Mouse (Mus musculus) lung, adult 2 months (tissue): ENCODE data around the gene Itgb3. TPM values are rescaled to one million over a fixed set of nuclear protein-coding genes. Genes with fewer than 3 reads are reported as not detected.

Experiments used
- DNase-seq: peaks from one replicate; pipeline ENCODE4 v3.0.0; 2022
- H3K4me1 ChIP-seq: fragments of 200-500 bp; 2 replicates; pipeline ENCODE4 v1.6.1; 2011; ENCODE audit warnings: low read length; ENCODE audit not compliant: control insufficient read depth, insufficient read depth
- H3K4me3 ChIP-seq: fragments of 200-500 bp; replicated peaks from 2 replicates; pipeline ENCODE3; 2011; ENCODE audit warnings: low read depth, mild to moderate bottlenecking, control low read depth, low read length; ENCODE audit errors: extremely low read depth
- CTCF ChIP-seq: fragments of 200-500 bp; IDR thresholded peaks from 2 replicates; pipeline ENCODE4 v1.5.1; 2011; ENCODE audit warnings: mild to moderate bottlenecking, low read length, control low read depth; ENCODE audit not compliant: insufficient read depth
- POLR2A ChIP-seq: fragments of 200-500 bp; IDR thresholded peaks from 2 replicates; pipeline ENCODE4 v1.6.1; 2011; ENCODE audit warnings: low read depth, mild to moderate bottlenecking, control low read depth, low read length, borderline replicate concordance; ENCODE audit errors: extremely low read depth
- WGBS: fragments of 180-500 bp; shearing (Covaris S2); methylation state at CpG from one replicate; pipeline ENCODE4 v1.1.7; 2018; 5-methylcytosine and 5-hydroxymethylcytosine counted together
- polyA plus RNA-seq: library from polyadenylated mRNA; depleted of rRNA; stranded (reverse); fragments of >200 nt; gene quantifications from 2 replicates; pipeline ENCODE4 v1.2.3, GENCODE M21; 2012

Gene Itgb3
- polyA plus RNA-seq, 1 experiment: 16.2 TPM

GRCm38 (mm10) chr11:104646173-104646572 lies 38.4 kb downstream of the Itgb3 start:
- no peak overlapping the region for H3K4me3 ChIP-seq
- WGBS: 77% methylated on average over 4 of the region's 4 CpGs
- TF ChIP-seq CTCF (no peak), POLR2A (no peak)
- no peak for DNase-seq
- no peaks in the 10 kb centered on the region for H3K4me1 ChIP-seq

GRCm38 (mm10) chr11:104646611-104647010 lies 38.8 kb downstream of the Itgb3 start:
- Histone ChIP-seq H3K4me3 (no peak overlapping the region), H3K4me1 (no peaks in the 10 kb centered on the region)
- TF ChIP-seq POLR2A (no peak), CTCF (no peak)
- 84% methylated on average over 5 of the region's 5 CpGs for WGBS
- no peak for DNase-seq

GRCm38 (mm10) chr11:104647188-104647867 lies 39.5 kb downstream of the Itgb3 start:
- Histone ChIP-seq H3K4me1 (no peaks in the 10 kb centered on the region), H3K4me3 (no peak overlapping the region)
- no peak for TF ChIP-seq POLR2A
- no peak for TF ChIP-seq CTCF
- DNase-seq: no peak
- WGBS: 63% methylated on average over 8 of the region's 8 CpGs

GRCm38 (mm10) chr11:104648571-104648970 lies 40.8 kb downstream of the Itgb3 start:
- WGBS: 71% methylated on average over 3 of the region's 3 CpGs
- H3K4me1 ChIP-seq: no peaks in the 10 kb centered on the region
- no peak for TF ChIP-seq POLR2A
- TF ChIP-seq CTCF: peak; percentile 65
- H3K4me3 ChIP-seq: no peak overlapping the region
- no peak for DNase-seq

GRCm38 (mm10) chr11:104660599-104660998 lies 52.8 kb downstream of the Itgb3 start:
- peaks cover 4% of the 10 kb centered on the region for H3K4me1 ChIP-seq
- no peak for DNase-seq
- no peak overlapping the region for H3K4me3 ChIP-seq
- 96% methylated on average over 4 of the region's 4 CpGs for WGBS
- TF ChIP-seq CTCF: no peak
- no peak for TF ChIP-seq POLR2A

- no peak for TF ChIP-seq POLR2A
- no peak for TF ChIP-seq CTCF
- Histone ChIP-seq H3K4me1 (peaks cover 4% of the 10 kb centered on the region), H3K4me3 (no peak overlapping the region)
- DNase-seq: no peak
- 78% methylated on average over 5 of the region's 5 CpGs for WGBS
Observed at GRCm38 (mm10) chr11:104661106-104661505, 53.3 kb downstream of the Itgb3 start.

GRCm38 (mm10) chr11:104661531-104662205 lies 53.9 kb downstream of the Itgb3 start:
- Histone ChIP-seq H3K4me1 (peaks cover 4% of the 10 kb centered on the region), H3K4me3 (no peak overlapping the region)
- 81% methylated on average over 20 of the region's 20 CpGs for WGBS
- TF ChIP-seq POLR2A (no peak), CTCF (no peak)
- no peak for DNase-seq

- no peak for TF ChIP-seq CTCF
- no peak for TF ChIP-seq POLR2A
- Histone ChIP-seq H3K4me3 (no peak overlapping the region), H3K4me1 (peaks cover 6% of the 10 kb centered on the region)
- no peak for DNase-seq
- WGBS: 70% methylated on average over 11 of the region's 11 CpGs
Observed at GRCm38 (mm10) chr11:104662573-104662972, 54.8 kb downstream of the Itgb3 start.

- no peak for DNase-seq
- TF ChIP-seq CTCF: peak; percentile 8; the same call in 1 of the 2 replicates
- no peak for TF ChIP-seq POLR2A
- H3K4me1 ChIP-seq: peaks cover 7% of the 10 kb centered on the region
- WGBS: 36% methylated on average over 6 of the region's 6 CpGs
- H3K4me3 ChIP-seq: no peak overlapping the region
Observed at GRCm38 (mm10) chr11:104663241-104663877, 55.6 kb downstream of the Itgb3 start.
